Mouse (Mus musculus): ENCODE measurements around the gene Klc2. TPM values are rescaled to one million over a fixed set of nuclear protein-coding genes. Genes with fewer than 3 reads are reported as not detected.

The Klc2 gene
- polyA plus RNA-seq, 1 experiment from 2014 or later = 84.6 TPM

GRCm38 (mm10) chr19:5139640-5140039 is 21.3 kb upstream of the Klc2 start:
- ATAC-seq (ENCODE audit: low read depth) = peak; percentile 38; the same call in 1 of the 2 replicates
- Histone ChIP-seq H3K27ac (ENCODE audit: low read depth, low read length) (no peak overlapping the region), H3K9ac (replicated peaks; ENCODE audit: low read depth, low read length) (no peak overlapping the region), H3K9me3 (ENCODE audit: control insufficient read depth, low read length) (no peaks in the 10 kb centered on the region), H3K27me3 (ENCODE audit: control insufficient read depth, insufficient read depth, low read length) (no peaks in the 10 kb centered on the region), H3K4me3 (ENCODE audit: low read depth, low read length) (no peak overlapping the region), H3K4me1 (ENCODE audit: control insufficient read depth, insufficient read depth, low read length) (no peaks in the 10 kb centered on the region), H3K36me3 (ENCODE audit: control insufficient read depth, insufficient read depth, low read length) (peaks cover 38% of the 10 kb centered on the region), H3K4me2 (ENCODE audit: low read depth, low read length) (no peak overlapping the region)
- WGBS = 0% methylated on average over 2 of the region's 2 CpGs

GRCm38 (mm10) chr19:5131237-5131636 is 12.9 kb upstream of the Klc2 start:
- peaks cover 14% of the 10 kb centered on the region for H3K36me3 ChIP-seq (ENCODE audit: control insufficient read depth, insufficient read depth, low read length)
- H3K4me1 ChIP-seq (ENCODE audit: control insufficient read depth, insufficient read depth, low read length) = no peaks in the 10 kb centered on the region
- no peak overlapping the region for H3K27ac ChIP-seq (ENCODE audit: low read depth, low read length)
- no peaks in the 10 kb centered on the region for H3K9me3 ChIP-seq (ENCODE audit: control insufficient read depth, low read length)
- H3K4me2 ChIP-seq (ENCODE audit: low read depth, low read length) = no peak overlapping the region
- no peaks in the 10 kb centered on the region for H3K27me3 ChIP-seq (ENCODE audit: control insufficient read depth, insufficient read depth, low read length)
- WGBS = 87% methylated on average over 4 of the region's 4 CpGs
- no peak overlapping the region for H3K4me3 ChIP-seq (ENCODE audit: low read depth, low read length)
- H3K9ac ChIP-seq (replicated peaks; ENCODE audit: low read depth, low read length) = no peak overlapping the region
- ATAC-seq (ENCODE audit: low read depth) = no peak

GRCm38 (mm10) chr19:5129770-5130169 is 11.4 kb upstream of the Klc2 start:
- ATAC-seq (ENCODE audit: low read depth) = no peak
- Histone ChIP-seq H3K36me3 (ENCODE audit: control insufficient read depth, insufficient read depth, low read length) (peaks cover 11% of the 10 kb centered on the region), H3K27me3 (ENCODE audit: control insufficient read depth, insufficient read depth, low read length) (no peaks in the 10 kb centered on the region), H3K4me2 (ENCODE audit: low read depth, low read length) (no peak overlapping the region), H3K4me1 (ENCODE audit: control insufficient read depth, insufficient read depth, low read length) (no peaks in the 10 kb centered on the region), H3K4me3 (ENCODE audit: low read depth, low read length) (no peak overlapping the region), H3K9me3 (ENCODE audit: control insufficient read depth, low read length) (no peaks in the 10 kb centered on the region), H3K27ac (ENCODE audit: low read depth, low read length) (no peak overlapping the region), H3K9ac (replicated peaks; ENCODE audit: low read depth, low read length) (no peak overlapping the region)
- 42% methylated on average over 1 of the region's 1 CpGs for WGBS

GRCm38 (mm10) chr19:5124055-5124614 is 5.8 kb upstream of the Klc2 start:
- Histone ChIP-seq H3K9me3 (ENCODE audit: control insufficient read depth, low read length) (no peaks in the 10 kb centered on the region), H3K4me2 (ENCODE audit: low read depth, low read length) (no peak overlapping the region), H3K36me3 (ENCODE audit: control insufficient read depth, insufficient read depth, low read length) (no peaks in the 10 kb centered on the region), H3K4me1 (ENCODE audit: control insufficient read depth, insufficient read depth, low read length) (peaks cover 1% of the 10 kb centered on the region; the same call in 1 of the 2 replicates), H3K4me3 (ENCODE audit: low read depth, low read length) (no peak overlapping the region), H3K27me3 (ENCODE audit: control insufficient read depth, insufficient read depth, low read length) (no peaks in the 10 kb centered on the region), H3K9ac (replicated peaks; ENCODE audit: low read depth, low read length) (no peak overlapping the region), H3K27ac (ENCODE audit: low read depth, low read length) (no peak overlapping the region)
- WGBS = 72% methylated on average over 7 of the region's 7 CpGs
- ATAC-seq (ENCODE audit: low read depth) = no peak

GRCm38 (mm10) chr19:5123241-5123640 is 4.9 kb upstream of the Klc2 start:
- no peak overlapping the region for H3K4me2 ChIP-seq (ENCODE audit: low read depth, low read length)
- H3K27ac ChIP-seq (ENCODE audit: low read depth, low read length) = no peak overlapping the region
- ATAC-seq (ENCODE audit: low read depth) = no peak
- H3K4me3 ChIP-seq (ENCODE audit: low read depth, low read length) = no peak overlapping the region
- H3K9ac ChIP-seq (replicated peaks; ENCODE audit: low read depth, low read length) = no peak overlapping the region
- no peaks in the 10 kb centered on the region for H3K9me3 ChIP-seq (ENCODE audit: control insufficient read depth, low read length)
- 94% methylated on average over 3 of the region's 3 CpGs for WGBS
- H3K27me3 ChIP-seq (ENCODE audit: control insufficient read depth, insufficient read depth, low read length) = no peaks in the 10 kb centered on the region
- H3K36me3 ChIP-seq (ENCODE audit: control insufficient read depth, insufficient read depth, low read length) = no peaks in the 10 kb centered on the region
- peaks cover 7% of the 10 kb centered on the region; the same call in 1 of the 2 replicates for H3K4me1 ChIP-seq (ENCODE audit: control insufficient read depth, insufficient read depth, low read length)

- no peak overlapping the region for H3K4me3 ChIP-seq (ENCODE audit: low read depth, low read length)
- H3K9ac ChIP-seq (replicated peaks; ENCODE audit: low read depth, low read length) = no peak overlapping the region
- 83% methylated on average over 10 of the region's 10 CpGs for WGBS
- H3K27me3 ChIP-seq (ENCODE audit: control insufficient read depth, insufficient read depth, low read length) = no peaks in the 10 kb centered on the region
- no peak overlapping the region for H3K27ac ChIP-seq (ENCODE audit: low read depth, low read length)
- ATAC-seq (ENCODE audit: low read depth) = no peak
- H3K9me3 ChIP-seq (ENCODE audit: control insufficient read depth, low read length) = no peaks in the 10 kb centered on the region
- no peak overlapping the region for H3K4me2 ChIP-seq (ENCODE audit: low read depth, low read length)
- H3K36me3 ChIP-seq (ENCODE audit: control insufficient read depth, insufficient read depth, low read length) = no peaks in the 10 kb centered on the region
- H3K4me1 ChIP-seq (ENCODE audit: control insufficient read depth, insufficient read depth, low read length) = peaks cover 7% of the 10 kb centered on the region; the same call in 1 of the 2 replicates
Measured at GRCm38 (mm10) chr19:5122492-5122891, 4.1 kb upstream of the Klc2 start.

GRCm38 (mm10) chr19:5117494-5118383 is 621 bp downstream of the Klc2 start:
- Histone ChIP-seq H3K4me3 (ENCODE audit: low read depth, low read length) (peak overlapping the region; percentile 83), H3K4me1 (ENCODE audit: control insufficient read depth, insufficient read depth, low read length) (peaks cover 15% of the 10 kb centered on the region), H3K27me3 (ENCODE audit: control insufficient read depth, insufficient read depth, low read length) (no peaks in the 10 kb centered on the region), H3K9me3 (ENCODE audit: control insufficient read depth, low read length) (no peaks in the 10 kb centered on the region), H3K27ac (ENCODE audit: low read depth, low read length) (peak overlapping the region; percentile 87), H3K36me3 (ENCODE audit: control insufficient read depth, insufficient read depth, low read length) (peaks cover 7% of the 10 kb centered on the region), H3K4me2 (ENCODE audit: low read depth, low read length) (peak overlapping the region; percentile 89), H3K9ac (replicated peaks; ENCODE audit: low read depth, low read length) (peak overlapping the region; percentile 86)
- ATAC-seq (ENCODE audit: low read depth) = peak; percentile 91
- under 1% methylated on average over 75 of the region's 83 CpGs for WGBS

- no peaks in the 10 kb centered on the region for H3K9me3 ChIP-seq (ENCODE audit: control insufficient read depth, low read length)
- H3K36me3 ChIP-seq (ENCODE audit: control insufficient read depth, insufficient read depth, low read length) = peaks cover 39% of the 10 kb centered on the region
- H3K27ac ChIP-seq (ENCODE audit: low read depth, low read length) = no peak overlapping the region
- WGBS = 74% methylated on average over 7 of the region's 7 CpGs
- H3K4me3 ChIP-seq (ENCODE audit: low read depth, low read length) = no peak overlapping the region
- no peak overlapping the region for H3K4me2 ChIP-seq (ENCODE audit: low read depth, low read length)
- H3K9ac ChIP-seq (replicated peaks; ENCODE audit: low read depth, low read length) = no peak overlapping the region
- H3K4me1 ChIP-seq (ENCODE audit: control insufficient read depth, insufficient read depth, low read length) = peaks cover 11% of the 10 kb centered on the region
- ATAC-seq (ENCODE audit: low read depth) = no peak
- no peaks in the 10 kb centered on the region for H3K27me3 ChIP-seq (ENCODE audit: control insufficient read depth, insufficient read depth, low read length)
Measured at GRCm38 (mm10) chr19:5113783-5114182, 4.6 kb downstream of the Klc2 start.
